ENCODE assay signal across 8 mouse cellular contexts in the genomic region with DNA sequence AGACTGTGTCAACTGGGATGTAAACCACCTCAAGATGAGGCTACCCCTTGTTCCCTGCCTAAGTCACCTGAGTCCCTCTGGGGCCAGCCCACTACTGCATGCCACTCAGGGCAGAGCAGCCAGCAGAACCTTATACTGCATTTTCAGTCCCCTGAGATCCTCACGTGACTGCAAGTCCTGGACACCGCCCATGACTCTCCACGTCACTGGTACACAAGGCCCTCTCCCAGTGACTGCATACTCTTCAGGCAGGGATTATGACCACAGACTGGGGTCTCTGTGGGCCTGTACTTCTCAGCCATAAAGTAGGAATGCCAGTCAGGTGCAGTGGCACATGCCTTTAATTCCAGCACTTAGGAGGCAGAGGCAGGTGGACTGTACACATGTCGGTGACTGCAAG.
DNase-seq lines count a peak whose midpoint lies in the region; ATAC-seq and TF ChIP-seq lines count a peak whose summit lies in the region.

No protein-coding gene starts in this region.

- H3K27ac ChIP-seq in kidney, embryonic 16.5 days (ENCODE audit: low read length), result no peak overlapping the region
- peak overlapping the region; percentile 67 for H3K27ac ChIP-seq in hindbrain, postnatal 0 days
- no peak overlapping the region for H3K27ac ChIP-seq in midbrain, embryonic 16.5 days (ENCODE audit: low read length)

- H3K4me1 ChIP-seq in kidney, embryonic 16.5 days (ENCODE audit: insufficient read depth, low read length), result peaks cover 56% of the 10 kb centered on the region
- peaks cover 61% of the 10 kb centered on the region for H3K4me1 ChIP-seq in hindbrain, postnatal 0 days (ENCODE audit: insufficient read depth, low read length)
- peaks cover 32% of the 10 kb centered on the region for H3K4me1 ChIP-seq in midbrain, embryonic 16.5 days (ENCODE audit: control insufficient read depth, insufficient read depth, low read length)

- 81% methylated on average over 4 of the region's 4 CpGs for WGBS in kidney, embryonic 16.5 days
- 72% methylated on average over 4 of the region's 4 CpGs for WGBS in hindbrain, postnatal 0 days
- 77% methylated on average over 4 of the region's 4 CpGs for WGBS in midbrain, embryonic 16.5 days

- H3K4me3 ChIP-seq in kidney, embryonic 16.5 days (ENCODE audit: low read length), result no peak overlapping the region
- no peak overlapping the region for H3K4me3 ChIP-seq in hindbrain, postnatal 0 days (ENCODE audit: low read length)
- H3K4me3 ChIP-seq in midbrain, embryonic 16.5 days (ENCODE audit: low read depth, low read length), result no peak overlapping the region

- no peaks in the 10 kb centered on the region for H3K9me3 ChIP-seq in kidney, embryonic 16.5 days (ENCODE audit: low read length)
- no peaks in the 10 kb centered on the region for H3K9me3 ChIP-seq in hindbrain, postnatal 0 days (ENCODE audit: low read length)
- no peaks in the 10 kb centered on the region for H3K9me3 ChIP-seq in midbrain, embryonic 16.5 days (replicated peaks; ENCODE audit: control insufficient read depth, low read length, poor library complexity, severe bottlenecking)

- DNase-seq in kidney, adult 9 months, result peak; percentile 62
- DNase-seq in hindbrain, postnatal 0 days (ENCODE audit: low spot score), result no peak
- DNase-seq in lung, postnatal 36 days, result peak; percentile 78
- no peak for DNase-seq in yolk sac, embryonic 10.5 days (ENCODE audit: low spot score)

- ATAC-seq in kidney, embryonic 16.5 days (ENCODE audit: low FRiP score, low TSS enrichment), result no peak
- peak; percentile 55 for ATAC-seq in erythroblast, adult 5-6 weeks (replicated peaks; ENCODE audit: low FRiP score, poor library complexity, severe bottlenecking)
- ATAC-seq in hindbrain, postnatal 0 days, result no peak
- no peak for ATAC-seq in megakaryocyte progenitor cell, adult 5-6 weeks (replicated peaks; ENCODE audit: poor library complexity)
- no peak for ATAC-seq in midbrain, embryonic 16.5 days

- no peaks in the 10 kb centered on the region for H3K36me3 ChIP-seq in kidney, embryonic 16.5 days (ENCODE audit: insufficient read depth, low read length)
- H3K36me3 ChIP-seq in hindbrain, postnatal 0 days (ENCODE audit: insufficient read depth, low read length), result no peaks in the 10 kb centered on the region
- no peaks in the 10 kb centered on the region for H3K36me3 ChIP-seq in midbrain, embryonic 16.5 days (ENCODE audit: control insufficient read depth, insufficient read depth, low read length)

- H3K27me3 ChIP-seq in kidney, embryonic 16.5 days (ENCODE audit: insufficient read depth, low read length), result no peaks in the 10 kb centered on the region
- H3K27me3 ChIP-seq in hindbrain, postnatal 0 days (ENCODE audit: insufficient read depth, low read length), result no peaks in the 10 kb centered on the region
- no peaks in the 10 kb centered on the region for H3K27me3 ChIP-seq in midbrain, embryonic 16.5 days (ENCODE audit: control insufficient read depth, insufficient read depth, low read depth, low read length)

- no peak overlapping the region for H3K4me2 ChIP-seq in kidney, embryonic 16.5 days (replicated peaks; ENCODE audit: low read depth, low read length)
- no peak overlapping the region for H3K4me2 ChIP-seq in hindbrain, postnatal 0 days (ENCODE audit: low read depth, low read length)
- no peak overlapping the region for H3K4me2 ChIP-seq in midbrain, embryonic 16.5 days (ENCODE audit: low read length)

- H3K9ac ChIP-seq in kidney, embryonic 16.5 days (replicated peaks; ENCODE audit: low read length), result no peak overlapping the region
- H3K9ac ChIP-seq in hindbrain, postnatal 0 days (replicated peaks; ENCODE audit: low read length), result no peak overlapping the region
- H3K9ac ChIP-seq in midbrain, embryonic 16.5 days (ENCODE audit: low read depth, low read length), result no peak overlapping the region

- no peak for TF ChIP-seq CTCF in hindbrain, postnatal 0 days (IDR thresholded peaks at IDR 0.05; ENCODE audit: low read depth)

Comparison
In these comparisons a context has a peak if more than half of its experiments do, and no peak if none do; other contexts are left out.
1. DNase-seq: peak in kidney, adult 9 months (single experiment) and lung, postnatal 36 days (single experiment); none in hindbrain, postnatal 0 days (single experiment) and yolk sac, embryonic 10.5 days (single experiment).